Mouse (Mus musculus) stomach, embryonic 14.5 days (tissue): Measurements from ENCODE around the gene Cops3. TPM values are rescaled to one million over a fixed set of nuclear protein-coding genes. Genes with fewer than 3 reads are reported as not detected.

ENCODE experiments used
- ATAC-seq: fragments of 200-750 bp; cut with Nextera tagmentation; 2 replicates; pipeline ENCODE4 v1.8.0; 2017; ENCODE audit warnings: low read depth, moderate TSS enrichment; ENCODE audit not compliant: insufficient number of reproducible peaks, insufficient read depth, low FRiP score
- H3K27ac ChIP-seq: fragments of 300-500 bp; sonication (generic); 2 replicates; pipeline ENCODE4 v1.5.1; 2014; ENCODE audit warnings: mild to moderate bottlenecking, low read length, moderate library complexity, mixed read lengths
- H3K27me3 ChIP-seq: fragments of 300-500 bp; sonication (generic); 2 replicates; pipeline ENCODE4 v1.6.1; 2014; ENCODE audit warnings: low read length, control low read depth, mixed read lengths; ENCODE audit not compliant: control insufficient read depth, insufficient read depth
- H3K36me3 ChIP-seq: fragments of 300-500 bp; sonication (generic); 2 replicates; pipeline ENCODE4 v1.6.1; 2014; ENCODE audit warnings: mild to moderate bottlenecking, control low read depth, low read length, moderate library complexity, mixed read lengths; ENCODE audit not compliant: control insufficient read depth, insufficient read depth
- H3K4me1 ChIP-seq: fragments of 300-500 bp; sonication (generic); 2 replicates; pipeline ENCODE4 v1.6.1; 2014; ENCODE audit warnings: low read length, control low read depth, mixed read lengths; ENCODE audit not compliant: control insufficient read depth, insufficient read depth
- H3K4me2 ChIP-seq: fragments of 300-500 bp; sonication (generic); replicated peaks from 2 replicates; pipeline ENCODE4 v1.6.1; 2014; ENCODE audit warnings: low read depth, low read length, control low read depth
- H3K4me3 ChIP-seq: fragments of 300-500 bp; sonication (generic); 2 replicates; pipeline ENCODE4 v1.5.1; 2014; ENCODE audit warnings: low read depth, low read length, control low read depth
- H3K9ac ChIP-seq: fragments of 300-500 bp; sonication (generic); replicated peaks from 2 replicates; pipeline ENCODE4 v1.6.1; 2014; ENCODE audit warnings: low read depth, mild to moderate bottlenecking, control low read depth, low read length, moderate library complexity, mixed read lengths
- H3K9me3 ChIP-seq: fragments of 300-500 bp; sonication (generic); 2 replicates; pipeline ENCODE4 v1.6.1; 2016; ENCODE audit warnings: low read depth, low read length, control low read depth; ENCODE audit not compliant: control insufficient read depth
- WGBS: fragments of 180-500 bp; shearing (Covaris S2); extraction: QIAGEN DNeasy Blood & Tissue Kit; methylation state at CpG from one replicate; pipeline ENCODE4 v1.1.7; 2014; 5-methylcytosine and 5-hydroxymethylcytosine counted together
- polyA plus RNA-seq: library from polyadenylated mRNA; unstranded; fragments of >200 nt; fragmentation: Nextera tagmentation; extraction: Ambion mirVana; gene quantifications from 2 replicates; pipeline ENCODE4 v1.2.1, GENCODE M21; 2014

The Cops3 gene
- polyA plus RNA-seq, 1 experiment from 2014 or later: 206 TPM

- no peaks in the 10 kb centered on the region for H3K27me3 ChIP-seq
- no peak; the same call in 1 of the 2 replicates for ATAC-seq
Observed at GRCm38 (mm10) chr11:59778874-59779223, 60.8 kb downstream of the Cops3 start.

DNA sequence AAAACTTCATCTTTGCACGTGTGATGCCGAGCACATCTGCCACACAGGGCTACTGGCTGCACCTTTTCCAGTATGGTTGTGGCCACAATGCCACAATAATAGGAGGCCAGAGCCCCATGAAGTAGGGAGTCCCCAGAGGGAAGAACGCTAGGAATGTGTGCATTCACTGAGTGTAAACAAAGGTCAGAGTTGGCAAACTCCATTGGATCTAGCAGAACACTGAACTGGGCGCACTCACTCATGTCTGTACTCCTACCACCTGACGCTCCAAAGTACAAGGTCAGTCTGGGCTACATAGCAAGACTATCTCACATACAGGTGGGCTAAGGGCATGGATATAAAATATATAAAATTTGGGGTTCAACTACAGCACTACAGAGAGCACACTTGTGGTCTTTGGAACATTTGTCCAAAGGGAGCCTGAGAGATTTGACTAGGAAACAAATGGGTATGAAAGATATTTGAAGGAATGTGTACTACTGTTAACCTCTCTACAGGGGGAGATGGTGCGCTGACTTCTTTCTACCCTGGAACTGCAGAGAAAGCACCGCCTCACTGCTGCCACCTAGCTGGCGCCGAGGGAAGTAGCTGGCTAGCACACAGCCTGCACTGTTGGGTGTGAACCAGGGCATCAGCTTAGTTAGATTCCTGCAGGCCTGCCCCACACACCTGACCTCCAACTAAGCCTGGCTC lies 61.3 kb downstream of the Cops3 start:
- no peaks in the 10 kb centered on the region for H3K9me3 ChIP-seq
- no peaks in the 10 kb centered on the region for H3K27me3 ChIP-seq
- H3K9ac ChIP-seq: no peak overlapping the region
- WGBS: 51% methylated on average over 9 of the region's 9 CpGs
- H3K27ac ChIP-seq: no peak overlapping the region
- no peaks in the 10 kb centered on the region for H3K4me1 ChIP-seq
- peaks cover 39% of the 10 kb centered on the region for H3K36me3 ChIP-seq
- no peak overlapping the region for H3K4me2 ChIP-seq
- H3K4me3 ChIP-seq: no peak overlapping the region
- peak; percentile 37; the same call in 1 of the 2 replicates for ATAC-seq

More at GRCm38 (mm10) chr11:59778874-59779223, 60.8 kb downstream of the Cops3 start:
- H3K36me3 ChIP-seq: peaks cover 38% of the 10 kb centered on the region
- no peak overlapping the region for H3K9ac ChIP-seq
- H3K4me3 ChIP-seq: no peak overlapping the region
- H3K27ac ChIP-seq: no peak overlapping the region
- 77% methylated on average over 1 of the region's 1 CpGs for WGBS
- no peaks in the 10 kb centered on the region for H3K9me3 ChIP-seq
- H3K4me2 ChIP-seq: no peak overlapping the region
- no peaks in the 10 kb centered on the region for H3K4me1 ChIP-seq

DNA sequence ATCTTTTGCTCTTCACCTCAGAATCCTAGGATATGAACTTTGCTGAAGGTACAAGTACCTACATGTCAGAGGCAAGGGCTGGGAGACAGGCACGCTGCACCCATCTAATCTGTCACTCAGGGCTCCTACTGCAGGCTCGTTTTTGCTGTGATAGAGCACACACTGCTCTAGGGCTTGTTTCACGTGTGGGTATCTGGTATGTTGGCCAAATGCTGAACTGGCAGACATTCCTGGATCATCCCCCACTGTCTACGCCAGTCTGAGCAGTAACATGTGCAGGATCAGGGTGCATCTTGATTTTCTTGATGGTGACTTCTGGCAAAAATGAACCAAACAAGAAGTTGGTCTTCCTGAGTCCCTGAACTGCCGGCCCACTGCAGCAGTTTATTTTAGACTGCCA lies 62.4 kb downstream of the Cops3 start:
- no peak for ATAC-seq
- H3K27ac ChIP-seq: no peak overlapping the region
- peaks cover 47% of the 10 kb centered on the region for H3K36me3 ChIP-seq
- 83% methylated on average over 5 of the region's 5 CpGs for WGBS
- H3K4me2 ChIP-seq: no peak overlapping the region
- no peak overlapping the region for H3K9ac ChIP-seq
- H3K9me3 ChIP-seq: no peaks in the 10 kb centered on the region
- H3K4me3 ChIP-seq: no peak overlapping the region
- H3K4me1 ChIP-seq: no peaks in the 10 kb centered on the region
- no peaks in the 10 kb centered on the region for H3K27me3 ChIP-seq

DNA sequence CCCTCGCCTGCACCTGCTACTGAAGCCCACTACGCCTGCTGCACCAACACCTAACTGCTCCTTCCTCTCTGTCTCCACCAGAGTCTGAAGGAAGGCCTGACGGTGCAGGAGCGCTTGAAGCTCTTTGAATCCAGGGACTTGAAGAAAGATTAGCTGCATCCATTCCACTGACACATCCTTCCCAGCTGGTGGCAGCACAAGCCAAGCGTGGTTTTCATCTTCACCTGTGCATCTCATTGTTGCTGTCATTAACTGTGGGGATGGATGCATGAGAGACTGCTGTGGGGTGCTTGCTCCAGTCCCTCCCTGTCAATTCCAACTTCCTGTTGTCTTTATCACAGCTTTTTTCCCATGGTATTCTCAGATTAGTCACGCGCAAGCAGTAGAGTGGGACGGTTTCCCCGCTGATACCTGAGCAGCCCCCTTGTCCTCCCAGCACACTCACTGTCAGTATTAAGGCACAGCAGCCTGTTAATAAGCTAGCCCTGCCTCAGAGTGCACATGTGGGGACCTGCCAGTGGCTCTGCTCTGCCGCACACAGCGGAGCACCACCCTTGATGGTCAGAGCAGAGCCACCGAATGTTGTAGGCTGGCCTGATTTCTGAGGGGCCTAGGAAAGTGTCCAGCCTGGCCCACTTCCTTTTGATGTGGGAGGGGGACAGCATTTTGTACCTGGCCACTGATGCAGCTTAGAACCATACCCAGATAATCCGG lies 64.0 kb downstream of the Cops3 start:
- no peaks in the 10 kb centered on the region for H3K4me1 ChIP-seq
- peaks cover 63% of the 10 kb centered on the region for H3K36me3 ChIP-seq
- no peak overlapping the region for H3K27ac ChIP-seq
- no peak overlapping the region for H3K4me3 ChIP-seq
- no peak overlapping the region for H3K4me2 ChIP-seq
- H3K9ac ChIP-seq: no peak overlapping the region
- no peaks in the 10 kb centered on the region for H3K9me3 ChIP-seq
- WGBS: 87% methylated on average over 13 of the region's 13 CpGs
- no peak for ATAC-seq
- no peaks in the 10 kb centered on the region for H3K27me3 ChIP-seq

DNA sequence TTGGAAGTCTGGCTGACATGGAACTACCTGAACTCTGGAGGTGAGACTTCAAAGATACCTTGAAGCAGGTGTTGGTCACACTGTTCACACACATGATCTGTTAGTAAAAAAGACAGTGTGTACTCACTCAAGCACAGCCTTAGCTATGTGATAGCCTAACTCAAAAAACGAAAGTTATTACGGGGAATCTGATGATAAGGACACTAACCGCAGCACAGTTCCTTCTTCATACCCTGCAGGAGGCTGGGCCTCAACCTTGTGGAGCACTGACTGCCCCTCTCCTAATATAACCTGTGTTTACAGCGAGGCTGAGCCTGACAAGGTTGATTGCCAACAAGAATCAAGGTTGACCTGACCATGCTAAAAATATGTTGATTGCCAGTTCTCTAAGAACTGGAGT lies 65.1 kb downstream of the Cops3 start:
- WGBS: 86% methylated on average over 4 of the region's 4 CpGs
- Histone ChIP-seq H3K27me3 (no peaks in the 10 kb centered on the region), H3K4me1 (no peaks in the 10 kb centered on the region), H3K9ac (no peak overlapping the region), H3K9me3 (no peaks in the 10 kb centered on the region), H3K4me2 (no peak overlapping the region), H3K36me3 (peaks cover 74% of the 10 kb centered on the region), H3K27ac (no peak overlapping the region), H3K4me3 (no peak overlapping the region)
- ATAC-seq: no peak

DNA sequence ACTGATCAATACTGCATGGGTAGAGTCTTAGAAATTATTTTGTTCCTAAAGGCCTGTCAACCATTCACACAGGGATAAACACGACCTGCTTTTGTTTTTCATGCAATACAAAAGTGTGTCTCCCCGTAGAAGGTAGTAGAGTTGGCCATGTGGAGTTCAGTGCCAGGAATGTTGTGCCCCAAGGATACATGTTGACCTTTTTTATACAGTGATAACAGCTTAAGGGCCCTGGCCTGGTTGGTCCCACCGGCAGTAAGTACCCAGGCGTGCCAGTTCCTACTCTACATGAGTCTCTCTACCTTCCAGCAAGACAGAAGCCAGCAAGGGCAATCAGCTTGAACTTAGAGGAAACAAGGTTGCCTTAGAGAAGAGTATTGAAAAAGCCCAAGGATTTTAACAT lies 66.7 kb downstream of the Cops3 start:
- H3K27ac ChIP-seq: no peak overlapping the region
- no peaks in the 10 kb centered on the region for H3K9me3 ChIP-seq
- peaks cover 87% of the 10 kb centered on the region for H3K36me3 ChIP-seq
- no peak overlapping the region for H3K4me3 ChIP-seq
- H3K27me3 ChIP-seq: no peaks in the 10 kb centered on the region
- WGBS: 88% methylated on average over 4 of the region's 4 CpGs
- no peak for ATAC-seq
- H3K4me1 ChIP-seq: no peaks in the 10 kb centered on the region
- no peak overlapping the region for H3K4me2 ChIP-seq
- H3K9ac ChIP-seq: no peak overlapping the region

DNA sequence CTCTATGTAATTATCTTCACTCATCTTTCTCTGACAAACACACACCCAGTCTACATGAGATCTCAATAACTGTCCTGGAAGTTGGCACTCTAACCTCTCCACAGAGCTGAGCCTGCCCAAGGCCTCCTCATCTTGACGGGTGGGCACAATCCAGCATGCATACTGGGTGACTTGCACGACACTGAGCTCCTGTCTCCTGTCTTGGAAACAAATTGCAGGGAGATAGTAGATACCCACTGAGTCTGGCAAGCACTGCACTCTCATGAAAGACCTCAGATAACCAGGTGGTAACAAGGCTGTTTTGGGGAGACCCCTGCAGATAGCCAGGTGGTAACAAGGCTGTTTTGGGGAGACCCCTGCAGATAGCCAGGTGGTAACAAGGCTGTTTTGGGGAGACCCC lies 67.3 kb downstream of the Cops3 start:
- 85% methylated on average over 2 of the region's 2 CpGs for WGBS
- no peak overlapping the region for H3K9ac ChIP-seq
- H3K27ac ChIP-seq: no peak overlapping the region
- ATAC-seq: no peak
- no peak overlapping the region for H3K4me3 ChIP-seq
- H3K4me1 ChIP-seq: no peaks in the 10 kb centered on the region
- H3K4me2 ChIP-seq: no peak overlapping the region
- no peaks in the 10 kb centered on the region for H3K27me3 ChIP-seq
- H3K9me3 ChIP-seq: no peaks in the 10 kb centered on the region
- peaks cover 88% of the 10 kb centered on the region for H3K36me3 ChIP-seq

- H3K9ac ChIP-seq: no peak overlapping the region
- no peaks in the 10 kb centered on the region for H3K4me1 ChIP-seq
- H3K4me2 ChIP-seq: no peak overlapping the region
- H3K27me3 ChIP-seq: no peaks in the 10 kb centered on the region
- H3K27ac ChIP-seq: no peak overlapping the region
- no peaks in the 10 kb centered on the region for H3K9me3 ChIP-seq
- peaks cover 87% of the 10 kb centered on the region for H3K36me3 ChIP-seq
- 91% methylated on average over 7 of the region's 7 CpGs for WGBS
- ATAC-seq: no peak
- no peak overlapping the region for H3K4me3 ChIP-seq
Observed at GRCm38 (mm10) chr11:59770753-59771152, 68.9 kb downstream of the Cops3 start.
